Mouse (Mus musculus) limb, embryonic 15.5 days (tissue): Measurements from ENCODE around the gene Scd2. TPM values are rescaled to one million over a fixed set of nuclear protein-coding genes. Genes with fewer than 3 reads are reported as not detected.

ENCODE experiments used
- ATAC-seq: fragments of 200-750 bp; cut with Nextera tagmentation; 2 replicates; pipeline ENCODE4 v1.8.0; 2017; ENCODE audit warnings: low read depth, moderate TSS enrichment; ENCODE audit not compliant: insufficient number of reproducible peaks, low FRiP score, low TSS enrichment
- H3K27ac ChIP-seq: fragments of 300-500 bp; sonication (generic); 2 replicates; pipeline ENCODE4 v1.5.1; 2015; ENCODE audit warnings: moderate library complexity, mild to moderate bottlenecking, inconsistent platforms
- H3K27me3 ChIP-seq: fragments of 300-500 bp; sonication (generic); 2 replicates; pipeline ENCODE4 v1.6.1; 2015; ENCODE audit warnings: inconsistent platforms
- H3K36me3 ChIP-seq: fragments of 300-500 bp; sonication (generic); 2 replicates; pipeline ENCODE4 v1.6.1; 2015; ENCODE audit warnings: inconsistent platforms
- H3K4me1 ChIP-seq: fragments of 300-500 bp; sonication (generic); 2 replicates; pipeline ENCODE4 v1.6.1; 2015; ENCODE audit warnings: inconsistent platforms
- H3K4me2 ChIP-seq: fragments of 300-500 bp; sonication (generic); 2 replicates; pipeline ENCODE4 v1.6.1; 2015; ENCODE audit warnings: mild to moderate bottlenecking, inconsistent platforms
- H3K4me3 ChIP-seq: fragments of 300-500 bp; sonication (generic); 2 replicates; pipeline ENCODE4 v1.5.1; 2015; ENCODE audit warnings: mild to moderate bottlenecking, inconsistent platforms
- H3K9ac ChIP-seq: fragments of 300-500 bp; sonication (generic); 2 replicates; pipeline ENCODE4 v1.6.1; 2015; ENCODE audit warnings: inconsistent platforms
- H3K9me3 ChIP-seq: fragments of 300-500 bp; sonication (generic); 2 replicates; pipeline ENCODE4 v1.6.1; 2016; ENCODE audit warnings: inconsistent platforms
- WGBS: fragments of 180-500 bp; shearing (Covaris S2); methylation state at CpG from one replicate; pipeline ENCODE4 v1.1.7; 2015; 5-methylcytosine and 5-hydroxymethylcytosine counted together
- microRNA-seq: library from miRNA; unstranded; fragments of <30 nt; microRNA quantifications from one replicate; pipeline ENCODE4, GENCODE M21; 2016
- polyA plus RNA-seq: library from polyadenylated mRNA; unstranded; fragments of >200 nt; fragmentation: Nextera tagmentation; extraction: Ambion mirVana; gene quantifications from 2 replicates; pipeline ENCODE4 v1.2.1, GENCODE M21; 2015

Scd2 gene
- polyA plus RNA-seq, 1 experiment from 2014 or later: 221 TPM

- H3K4me1 ChIP-seq: no peaks in the 10 kb centered on the region
- H3K27ac ChIP-seq: no peak overlapping the region
- no peaks in the 10 kb centered on the region for H3K9me3 ChIP-seq
- WGBS: 62% methylated on average over 7 of the region's 7 CpGs
- no peaks in the 10 kb centered on the region for H3K36me3 ChIP-seq
- no peak overlapping the region for H3K4me3 ChIP-seq
- no peak overlapping the region for H3K4me2 ChIP-seq
- ATAC-seq: no peak
- no peaks in the 10 kb centered on the region for H3K27me3 ChIP-seq
- no peak overlapping the region for H3K9ac ChIP-seq
Observed at GRCm38 (mm10) chr19:44351756-44352155, 58.3 kb downstream of the Scd2 start.

Small RNAs within 50 kb of the gene (microRNA-seq; reads per million reads assigned to microRNA genes)
- gene Mir5114: 0.61 reads per million

Other genes with a start within 250 kb of the Scd2 start
- 42.5 and 46.1 TPM in 2 replicates for gene Erlin1, start 223.9 kb upstream of the Scd2 start, polyA plus RNA-seq
- gene Chuk, start 186.2 kb upstream of the Scd2 start, polyA plus RNA-seq: 31.8 and 35.1 TPM in 2 replicates
- gene Cwf19l1, start 157.8 kb upstream of the Scd2 start, polyA plus RNA-seq: 26.7 and 28.1 TPM in 2 replicates
- gene Bloc1s2, start 147.2 kb upstream of the Scd2 start, polyA plus RNA-seq: 80.0 and 82.2 TPM in 2 replicates
- gene Pkd2l1, start 101.2 kb upstream of the Scd2 start, polyA plus RNA-seq: not detected in 2 replicates
- 0.15 and 0.29 TPM in 2 replicates for gene Scd3, start 90.4 kb upstream of the Scd2 start, polyA plus RNA-seq
- 0.20 and 0.41 TPM in 2 replicates for gene Scd4, start 39.4 kb downstream of the Scd2 start, polyA plus RNA-seq
- gene Scd1, start 114.2 kb downstream of the Scd2 start, polyA plus RNA-seq: 5.0 and 6.5 TPM in 2 replicates
- not detected in 2 replicates for gene Wnt8b, start 199.8 kb downstream of the Scd2 start, polyA plus RNA-seq